Mouse (Mus musculus) brain, embryonic 14.5 days (tissue): ENCODE measurements around the gene Prr3.

Experiments
- CTCF ChIP-seq: fragments of 200-500 bp; IDR thresholded peaks from 2 replicates; pipeline ENCODE4 v1.5.1; 2012; ENCODE audit warnings: inconsistent platforms, mild to moderate bottlenecking, moderate library complexity, borderline replicate concordance; ENCODE audit not compliant: insufficient read depth, insufficient read length; ENCODE audit errors: extremely low read depth
- POLR2A ChIP-seq: fragments of 200-500 bp; IDR thresholded peaks from 2 replicates; pipeline ENCODE4 v1.6.1; 2012; ENCODE audit warnings: mild to moderate bottlenecking, inconsistent platforms, borderline replicate concordance; ENCODE audit not compliant: poor library complexity, insufficient read depth, insufficient read length, severe bottlenecking; ENCODE audit errors: extremely low read depth

DNA sequence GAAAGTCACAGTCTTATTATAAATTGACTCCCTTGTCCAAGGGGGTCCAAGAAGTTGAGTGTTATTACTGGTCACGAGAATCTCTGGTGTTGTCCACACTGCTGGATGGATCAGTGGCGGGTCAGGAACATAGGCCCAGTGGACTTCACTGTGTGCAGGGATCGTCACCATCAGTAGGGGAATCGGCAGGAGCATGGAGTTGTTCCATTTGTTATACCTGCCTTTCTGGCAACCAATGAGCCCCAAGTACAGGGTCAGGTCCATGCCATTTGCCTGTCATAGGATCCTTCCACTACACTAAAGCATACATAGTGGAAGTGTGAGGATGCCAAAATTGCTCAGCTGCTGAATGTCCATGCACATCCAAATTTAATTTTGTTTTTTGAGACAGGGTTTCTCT, 47.4 kb downstream of the Prr3 start:
- TF ChIP-seq CTCF, result no peak
- TF ChIP-seq POLR2A, result no peak
